Mouse (Mus musculus): ENCODE measurements around the gene Ttf1.

Gene Ttf1

DNA sequence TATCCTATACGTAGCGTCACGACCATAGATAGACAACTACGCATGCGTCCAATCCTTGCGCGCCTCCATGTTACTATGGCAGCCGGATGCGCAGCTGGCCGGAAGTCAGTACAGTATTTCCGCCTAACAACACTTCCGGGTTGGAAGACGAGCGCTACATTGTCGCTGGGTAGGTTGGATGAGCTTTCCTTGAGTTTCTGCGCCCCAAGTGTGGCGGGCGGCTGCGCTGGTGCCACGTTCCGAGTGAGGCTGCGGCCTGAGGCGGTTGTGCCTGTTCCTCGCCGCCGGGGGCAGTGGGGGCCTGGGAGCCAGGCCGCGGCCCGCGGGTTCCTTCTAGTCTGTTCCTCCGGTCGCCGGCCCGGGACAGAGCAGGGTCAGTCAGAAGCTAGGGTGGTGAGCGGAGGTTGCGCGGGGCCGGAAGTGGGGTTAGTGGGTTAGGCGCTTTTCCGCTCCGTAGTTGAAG lies at the start of gene Ttf1:
TSS of gene Ttf1 (plus strand) at position 128 of the 463 bp plus-strand sequence.
- DNase-seq: peak; percentile 89

GRCm38 (mm10) chr2:29012523-29012922 lies 47.5 kb upstream of the Ttf1 start:
- DNase-seq: no peak

DNA sequence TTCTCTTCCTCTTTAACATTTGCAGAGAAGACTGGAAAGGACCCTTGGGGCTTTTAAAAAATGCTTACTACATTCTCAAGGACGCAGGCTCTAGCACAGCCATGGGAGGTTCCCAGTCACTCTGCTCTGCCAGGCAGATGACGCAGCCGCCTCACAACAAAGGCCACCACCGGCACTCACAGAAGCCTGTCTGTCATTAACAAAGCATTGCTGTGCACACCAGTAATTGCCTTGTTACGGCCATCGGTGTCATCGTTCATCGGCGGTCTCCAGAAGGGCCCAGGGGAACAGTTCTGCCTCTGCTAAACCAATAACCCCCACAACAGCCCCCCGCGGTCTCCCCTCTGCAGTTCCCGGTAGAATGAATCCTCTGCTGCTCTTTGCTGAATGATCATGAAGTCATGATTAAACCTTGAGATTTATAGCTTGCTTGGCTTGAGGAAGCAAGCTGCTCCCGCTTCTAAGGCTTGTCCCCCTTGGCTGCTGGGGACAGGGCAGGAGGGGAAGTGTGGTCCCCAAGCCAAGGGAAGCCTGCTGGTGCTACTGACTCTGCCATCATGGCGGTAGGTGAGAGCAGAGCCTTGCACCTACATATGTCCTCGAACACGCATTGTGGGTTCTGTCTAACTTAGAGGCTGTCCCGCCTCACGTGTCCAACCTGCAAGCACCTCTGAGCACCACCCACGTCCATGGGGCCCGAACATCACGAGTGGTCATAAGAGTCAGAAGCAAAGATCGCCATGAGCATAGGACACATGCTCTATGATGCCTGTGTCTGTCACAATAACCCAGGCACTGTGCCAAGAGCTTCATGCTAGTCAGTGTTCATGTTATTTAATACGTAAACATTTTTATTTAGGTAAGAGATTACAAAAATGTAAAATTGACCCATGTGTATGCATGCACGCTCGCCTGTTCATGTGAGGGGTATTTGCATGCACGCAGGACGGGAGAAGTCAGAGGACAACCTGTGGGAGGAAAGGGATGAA lies 43.2 kb upstream of the Ttf1 start:
- no peak for DNase-seq

- no peak for DNase-seq
These were observed 41.4 kb upstream of the Ttf1 start for GRCm38 (mm10) chr2:29018680-29019079.

- no peak for DNase-seq
These were observed 39.0 kb upstream of the Ttf1 start for GRCm38 (mm10) chr2:29021025-29021424.

GRCm38 (mm10) chr2:29023001-29023400 lies 37.1 kb upstream of the Ttf1 start:
- no peak for DNase-seq

DNA sequence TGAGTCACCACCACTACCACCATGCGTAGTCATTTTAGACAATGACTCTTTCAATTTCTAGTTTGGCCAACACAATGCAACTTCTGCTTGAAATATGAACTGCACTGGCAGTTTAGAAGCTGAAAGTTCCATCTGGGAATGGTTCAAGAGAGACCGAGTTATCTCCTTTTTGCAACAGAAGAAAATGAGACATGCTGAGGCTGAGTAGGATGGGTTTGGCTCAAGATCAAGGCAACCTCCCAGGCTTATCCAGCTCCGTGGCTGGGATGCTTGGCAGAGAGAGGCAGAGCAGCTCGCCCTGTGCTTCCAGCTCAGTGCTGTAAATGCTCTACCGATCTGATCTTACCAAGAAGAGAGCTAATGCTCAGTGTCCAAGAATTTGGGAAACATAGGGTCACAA lies 34.8 kb upstream of the Ttf1 start:
- DNase-seq: no peak

DNA sequence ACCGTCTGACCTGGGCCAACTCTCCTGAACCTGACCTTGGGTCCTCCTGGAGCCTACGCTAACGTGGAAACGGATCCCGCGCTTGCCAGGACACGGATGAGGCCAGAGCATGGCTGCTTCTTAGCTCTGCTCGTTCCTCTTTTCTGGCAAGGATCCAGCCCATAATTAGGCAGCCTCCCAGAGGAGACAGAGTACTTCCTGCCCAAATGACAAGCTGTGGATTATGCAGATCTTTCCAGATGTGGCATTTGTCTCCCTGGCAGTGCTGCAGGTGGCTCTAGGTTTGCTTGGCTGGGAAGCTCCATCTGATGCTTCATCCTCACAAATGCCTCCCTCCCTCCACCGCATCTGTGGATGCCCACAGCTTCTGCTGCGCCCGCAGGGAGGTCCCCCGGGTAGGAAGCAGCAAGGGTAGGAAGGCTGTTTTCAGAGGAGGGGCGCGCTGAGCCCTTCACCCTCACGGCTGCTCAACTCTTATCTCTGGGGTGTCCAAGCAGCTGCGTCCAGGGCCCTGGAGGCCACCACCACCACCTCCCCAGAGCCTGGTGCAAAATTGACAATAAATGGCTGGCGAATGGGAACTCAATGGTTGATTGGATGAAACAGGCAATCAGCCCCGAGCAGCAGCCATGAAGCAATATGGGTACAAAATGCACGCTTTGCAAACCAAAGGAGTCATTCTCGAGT lies 29.9 kb upstream of the Ttf1 start:
- no peak for DNase-seq

DNA sequence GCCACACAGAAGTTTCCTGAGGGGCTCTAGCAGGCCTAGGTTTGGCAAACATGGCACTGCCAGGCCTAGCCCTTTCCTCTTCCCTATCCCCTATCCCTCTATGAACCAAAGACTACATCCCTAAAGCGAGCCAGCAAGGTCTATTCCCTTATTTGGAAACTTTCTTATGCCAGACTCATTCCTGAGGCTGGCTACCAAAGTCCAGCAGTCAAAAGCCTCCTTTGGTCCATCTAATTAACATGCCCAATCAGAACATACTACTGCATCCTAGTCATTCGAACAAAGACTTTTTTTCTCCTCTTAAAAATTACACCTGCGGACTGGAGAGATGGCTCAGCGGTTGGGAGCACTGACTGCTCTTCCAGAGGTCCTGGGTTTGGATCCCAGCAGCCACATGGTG lies 28.1 kb upstream of the Ttf1 start:
- DNase-seq: no peak

DNA sequence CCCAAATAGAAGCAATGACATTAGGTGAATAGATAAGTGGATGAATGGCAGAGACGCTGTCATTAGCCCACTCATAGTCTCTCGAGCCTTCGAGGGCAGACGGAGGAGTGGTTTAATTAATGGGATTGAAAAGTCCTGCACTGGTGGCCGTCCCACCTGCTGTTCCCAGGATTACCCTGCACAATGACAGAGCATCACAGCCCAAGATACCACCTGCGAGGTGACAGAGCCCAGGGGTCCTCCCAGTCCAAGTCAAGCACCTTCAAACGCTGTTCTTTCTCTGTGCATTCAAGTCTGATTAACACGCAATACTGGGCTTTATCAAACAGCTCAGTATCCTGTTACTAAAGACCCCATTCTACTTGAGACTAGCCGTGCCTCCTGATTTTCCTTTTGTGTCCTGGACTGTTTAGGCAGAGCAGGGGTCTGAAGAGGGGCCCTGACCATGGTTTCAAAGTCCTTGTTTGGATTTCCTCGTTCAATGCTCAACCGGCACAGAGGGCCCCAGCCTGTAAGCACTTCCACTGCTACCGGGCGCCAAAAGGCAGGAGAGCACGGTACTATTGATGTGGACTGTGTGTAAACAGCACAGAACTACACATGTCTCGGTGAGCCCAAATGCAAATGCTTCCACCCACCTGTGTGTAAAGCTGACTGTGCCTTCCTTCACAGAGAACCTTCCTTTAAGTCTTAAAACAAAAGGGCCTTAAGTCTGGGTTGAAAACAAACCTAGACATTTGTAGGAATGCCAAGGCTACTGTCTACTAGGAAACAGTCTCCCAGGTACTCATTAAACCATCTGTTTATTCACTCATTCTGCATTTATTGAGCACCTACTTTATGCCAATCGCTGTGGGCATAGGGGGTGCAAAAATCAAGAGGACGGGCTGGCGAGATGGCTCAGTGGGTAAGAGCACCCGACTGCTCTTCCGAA lies 25.3 kb upstream of the Ttf1 start:
- no peak for DNase-seq

DNA sequence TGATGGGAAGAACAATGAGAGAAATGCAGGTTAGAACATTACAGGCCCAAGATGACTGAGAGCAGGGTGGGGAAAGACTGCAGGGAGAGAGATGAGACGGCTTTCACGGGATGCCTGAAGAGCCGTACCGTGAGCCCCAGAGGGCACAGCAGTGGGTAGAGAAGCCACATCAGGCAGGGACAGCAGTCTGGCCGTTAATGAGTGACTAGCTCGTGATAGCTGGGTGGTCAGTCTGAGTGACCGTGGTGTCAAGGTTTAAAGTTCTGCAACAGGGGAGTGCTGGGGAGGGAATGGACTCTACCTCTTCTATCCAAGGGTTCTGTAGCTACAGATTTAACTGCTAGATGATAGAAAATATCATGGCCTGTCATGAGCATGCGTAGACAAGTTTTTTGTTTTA lies 24.4 kb upstream of the Ttf1 start:
- no peak for DNase-seq

- no peak for DNase-seq
These were observed 20.3 kb upstream of the Ttf1 start for GRCm38 (mm10) chr2:29039741-29040140.

- DNase-seq: no peak
These were observed 19.2 kb upstream of the Ttf1 start for GRCm38 (mm10) chr2:29040594-29041476.

- DNase-seq: no peak
These were observed 18.6 kb upstream of the Ttf1 start for GRCm38 (mm10) chr2:29041477-29041768.

DNA sequence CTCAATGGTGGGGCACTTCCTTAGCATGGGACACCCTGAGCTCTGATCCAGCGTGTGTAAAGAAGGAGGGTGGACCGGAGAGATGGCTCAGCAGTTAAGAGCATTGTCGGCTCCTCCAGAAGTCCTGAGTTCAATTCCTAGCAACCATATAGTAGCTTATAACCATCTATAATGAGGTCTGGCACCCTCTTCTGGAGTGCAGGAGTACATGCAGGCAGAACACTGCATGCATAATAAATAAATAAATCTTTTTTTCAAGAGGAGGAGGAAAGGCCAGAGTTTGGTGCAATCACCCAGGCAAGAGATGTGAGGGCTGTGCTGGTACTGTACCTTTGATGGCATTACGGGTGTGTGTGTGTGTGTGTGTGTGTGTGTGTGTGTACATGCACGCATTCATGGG lies 17.9 kb upstream of the Ttf1 start:
- no peak for DNase-seq

GRCm38 (mm10) chr2:29046151-29046550 lies 13.9 kb upstream of the Ttf1 start:
- no peak for DNase-seq

GRCm38 (mm10) chr2:29051932-29052331 lies 8.1 kb upstream of the Ttf1 start:
- no peak for DNase-seq

- peak; percentile 73 for DNase-seq
These were observed 7.1 kb upstream of the Ttf1 start for GRCm38 (mm10) chr2:29052943-29053454.

DNA sequence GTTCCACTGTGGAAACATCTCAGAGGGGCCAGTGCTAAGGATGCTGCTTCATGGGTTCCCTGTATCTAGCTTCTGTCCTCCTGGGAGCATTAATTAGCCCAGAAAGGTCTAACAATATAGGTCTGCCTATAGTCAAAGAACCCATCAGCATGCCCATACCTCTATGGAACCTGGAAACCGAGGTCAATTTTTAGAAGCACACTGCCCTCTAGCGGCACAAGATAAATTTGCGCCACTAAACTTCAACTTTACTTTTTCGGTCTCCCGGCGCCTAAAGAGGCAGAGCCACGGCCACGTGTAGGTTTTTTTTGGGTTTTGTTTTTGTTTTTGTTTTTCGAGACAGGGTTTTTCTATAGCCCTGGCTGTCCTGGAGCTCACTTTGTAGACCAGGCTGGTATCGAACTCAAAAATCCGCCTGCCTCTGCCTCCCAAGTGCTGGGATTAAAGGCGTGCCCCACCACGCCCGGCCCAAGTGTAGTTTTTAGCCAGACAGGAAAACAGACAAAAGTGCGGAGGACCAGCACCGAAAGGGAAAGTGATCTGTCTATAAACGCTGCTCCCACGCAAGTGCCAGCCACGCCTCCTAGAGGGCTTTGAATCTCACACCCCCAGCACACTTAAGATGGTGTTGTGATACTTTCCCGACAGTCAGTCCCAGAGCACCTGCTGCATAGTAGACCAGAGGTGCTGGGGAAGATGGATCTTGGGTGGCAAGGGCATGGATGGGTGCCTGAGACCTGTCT lies 6.1 kb upstream of the Ttf1 start:
- DNase-seq: peak; percentile 67

GRCm38 (mm10) chr2:29054545-29054935 lies 5.5 kb upstream of the Ttf1 start:
- no peak for DNase-seq

GRCm38 (mm10) chr2:29054991-29055390 lies 5.1 kb upstream of the Ttf1 start, which contains the start of gene Cfap77:
Gene Cfap77 (minus strand): TSS chr2:29055066.
- DNase-seq: peak; percentile 63
